Mouse (Mus musculus) small intestine, adult 10 weeks (tissue): ENCODE data around the gene Yipf6. TPM values are rescaled to one million over a fixed set of nuclear protein-coding genes. Genes with fewer than 3 reads are reported as not detected.

Experiments
- polyA plus RNA-seq: library from polyadenylated mRNA; stranded (reverse); fragments of 350-450 nt; fragmentation: Illumina TruSeq; extraction: RNeasy Lipid Tissue Mini Kit (QIAGEN cat#74804); gene quantifications from one replicate; pipeline ENCODE4 v1.2.3, GENCODE M21; 2014; ENCODE audit warnings: low replicate concordance

Gene Yipf6
- 74.7 TPM for polyA plus RNA-seq

DNA sequence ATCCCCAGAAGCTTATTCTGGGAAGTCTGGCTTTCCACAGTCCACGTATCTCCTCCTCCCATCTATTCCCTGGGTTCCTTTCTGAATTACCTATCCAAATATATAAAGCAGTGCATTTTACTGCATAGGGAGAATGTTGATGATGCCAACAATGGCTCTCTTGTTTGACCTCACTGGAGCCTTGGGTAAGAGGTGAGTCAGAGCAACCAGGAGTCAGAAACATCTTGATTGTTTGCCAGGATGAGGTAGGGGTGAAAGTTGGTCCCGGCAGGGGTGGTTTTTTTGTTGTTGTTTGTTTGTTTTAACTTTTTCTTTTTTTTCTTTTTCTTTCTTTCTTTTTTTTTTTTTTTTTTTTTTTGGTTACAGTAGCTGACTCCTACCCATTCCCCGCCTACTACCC lies at the start of gene Yipf6:
TSS of gene Yipf6 (plus strand) at position 216 of the 400 bp plus-strand sequence.

DNA sequence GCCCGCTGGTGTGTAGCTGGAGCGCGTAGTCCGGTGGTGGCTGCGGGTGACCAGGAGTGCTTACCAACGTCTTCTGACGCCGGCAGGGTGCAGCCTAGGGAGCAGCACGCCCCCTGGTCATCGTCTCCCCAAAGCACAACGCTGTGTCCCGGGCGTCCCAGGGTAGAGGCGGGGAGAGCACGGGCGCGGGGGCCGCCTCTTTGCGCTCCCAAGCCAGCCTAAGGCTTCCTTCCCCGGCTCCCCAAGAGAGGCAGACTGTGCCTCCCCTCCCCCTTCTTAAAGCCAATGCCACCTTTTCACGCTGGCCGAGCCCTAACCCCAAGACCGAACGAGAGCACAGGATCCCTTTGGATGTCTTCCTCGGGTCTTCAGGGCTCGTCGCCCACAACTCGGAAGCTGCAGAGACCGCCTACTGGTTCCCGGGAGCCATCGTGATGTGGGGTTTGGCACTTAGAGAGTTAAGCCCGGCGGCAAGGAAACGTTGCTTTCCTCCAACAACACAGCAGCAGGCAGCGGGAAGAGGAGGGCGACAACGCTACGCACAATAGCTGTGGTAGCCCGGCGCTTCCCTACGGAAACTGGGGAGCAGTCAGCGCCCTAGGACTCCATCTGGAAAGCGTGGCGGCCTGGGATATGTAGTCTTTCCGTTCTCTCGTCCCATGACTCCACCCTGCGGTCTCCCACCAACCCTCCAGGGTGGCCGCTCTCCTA lies 45.6 kb upstream of the Yipf6 start, which contains the start of gene Ophn1:
TSS of gene Ophn1 (minus strand) at position 620 of the 711 bp plus-strand sequence.

Other genes with a start within 250 kb of the Yipf6 start
- 13.3 TPM for gene Ophn1, start 45.3 kb upstream of the Yipf6 start, polyA plus RNA-seq
- gene Stard8, start 66.9 kb downstream of the Yipf6 start, polyA plus RNA-seq: 1.2 TPM
- 1.7 TPM for gene Efnb1, start 199.8 kb downstream of the Yipf6 start, polyA plus RNA-seq